Mouse (Mus musculus) cortical plate, adult 2 months (tissue): Measurements from ENCODE around the gene Ndufa11. TPM values are rescaled to one million over a fixed set of nuclear protein-coding genes. Genes with fewer than 3 reads are reported as not detected.
A peak's percentile ranks its signal among the peaks of the same experiment; 100 is the strongest.

Experiments used
- H3K27ac ChIP-seq: fragments of 200-500 bp; 2 replicates; pipeline ENCODE4 v1.5.1; 2012; ENCODE audit warnings: low read length, control low read depth, inconsistent platforms; ENCODE audit not compliant: insufficient read depth
- H3K4me1 ChIP-seq: fragments of 200-500 bp; 2 replicates; pipeline ENCODE4 v1.6.1; 2011; ENCODE audit warnings: low read length; ENCODE audit not compliant: control insufficient read depth, insufficient read depth
- H3K4me3 ChIP-seq: fragments of 200-500 bp; 2 replicates; pipeline ENCODE4 v1.5.1; 2011; ENCODE audit warnings: mild to moderate bottlenecking, low read length, control low read depth; ENCODE audit not compliant: insufficient read depth
- CTCF ChIP-seq: fragments of 200-500 bp; IDR thresholded peaks from 2 replicates; pipeline ENCODE4 v1.5.1; 2011; ENCODE audit warnings: mild to moderate bottlenecking, control low read depth, low read length; ENCODE audit not compliant: insufficient read depth; ENCODE audit errors: extremely low read depth
- POLR2A ChIP-seq: fragments of 200-500 bp; IDR thresholded peaks from 2 replicates; pipeline ENCODE4 v1.6.1; 2011; ENCODE audit warnings: mild to moderate bottlenecking, low read length, control low read depth; ENCODE audit not compliant: insufficient read depth; ENCODE audit errors: extremely low read depth
- polyA plus RNA-seq: library from polyadenylated mRNA; depleted of rRNA; stranded (reverse); fragments of >200 nt; gene quantifications from 2 replicates; pipeline ENCODE4 v1.2.3, GENCODE M21; 2012

Ndufa11 gene
- polyA plus RNA-seq, 1 experiment: 357 TPM

DNA sequence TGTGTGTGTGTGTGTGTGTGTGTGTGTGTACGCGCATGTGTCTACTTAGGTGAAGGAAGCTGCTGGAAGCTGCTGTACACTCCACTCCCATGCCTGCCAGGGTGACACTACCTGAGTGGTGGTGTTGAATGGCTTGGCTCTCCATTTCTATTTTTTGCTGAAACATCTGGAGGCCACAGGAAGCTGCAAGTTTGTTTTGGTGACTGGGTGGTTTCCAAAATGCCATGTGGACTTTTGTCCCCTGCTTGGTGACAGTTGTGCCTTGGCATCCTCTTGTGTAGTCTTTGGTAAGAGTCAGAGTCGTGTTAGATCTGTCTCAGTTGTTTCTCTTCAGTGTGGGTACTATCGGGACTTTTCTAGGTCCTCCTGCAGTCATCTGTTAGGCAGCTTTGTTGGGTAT is 30.8 kb upstream of the Ndufa11 start:
- Histone ChIP-seq H3K27ac (no peak overlapping the region), H3K4me3 (no peak overlapping the region), H3K4me1 (peaks cover 2% of the 10 kb centered on the region; the same call in 1 of the 2 replicates)
- TF ChIP-seq POLR2A (no peak), CTCF (no peak)

DNA sequence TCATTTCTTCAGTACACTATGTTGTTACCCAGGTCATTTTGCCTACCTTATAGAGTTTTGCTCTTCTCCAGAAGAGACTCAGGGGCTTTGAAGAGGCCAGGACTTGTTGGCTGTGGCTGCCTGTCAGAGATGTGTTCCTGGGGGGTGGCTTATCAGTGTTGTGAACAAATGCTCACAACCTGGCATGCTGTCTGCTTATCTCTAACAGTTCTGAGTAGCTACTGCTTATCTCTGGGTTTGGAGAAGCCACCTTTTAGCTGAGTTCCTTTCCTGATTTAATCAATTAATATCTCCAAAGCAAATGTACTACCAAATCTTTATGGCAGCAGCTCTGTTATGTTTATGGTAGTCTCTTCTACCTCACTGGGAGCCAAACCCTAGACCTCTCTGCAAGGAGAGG is 29.5 kb upstream of the Ndufa11 start:
- Histone ChIP-seq H3K27ac (no peak overlapping the region), H3K4me3 (no peak overlapping the region), H3K4me1 (peaks cover 8% of the 10 kb centered on the region)
- no peak for TF ChIP-seq POLR2A
- no peak for TF ChIP-seq CTCF

DNA sequence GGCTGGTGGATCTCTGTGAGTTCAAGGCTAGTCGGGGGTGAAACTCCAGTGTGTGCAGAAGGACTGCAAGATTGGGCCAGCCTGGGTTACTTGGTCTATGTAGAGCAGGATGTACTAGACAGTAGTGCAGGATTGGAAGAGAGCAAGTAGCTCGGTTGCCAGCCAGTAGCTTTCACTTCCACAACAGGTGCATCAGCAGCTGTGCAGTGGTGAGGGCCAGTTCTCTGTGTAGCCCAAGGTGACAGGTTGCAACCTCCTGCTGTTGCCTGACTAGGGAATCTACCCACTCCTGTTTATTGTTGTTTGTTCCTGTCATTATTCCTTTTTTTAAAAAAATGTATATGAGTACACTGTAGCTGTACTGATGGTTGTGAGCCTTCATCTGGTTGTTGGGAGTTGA is 28.9 kb upstream of the Ndufa11 start:
- Histone ChIP-seq H3K4me3 (no peak overlapping the region), H3K27ac (no peak overlapping the region), H3K4me1 (peaks cover 10% of the 10 kb centered on the region)
- TF ChIP-seq CTCF (no peak), POLR2A (no peak)

DNA sequence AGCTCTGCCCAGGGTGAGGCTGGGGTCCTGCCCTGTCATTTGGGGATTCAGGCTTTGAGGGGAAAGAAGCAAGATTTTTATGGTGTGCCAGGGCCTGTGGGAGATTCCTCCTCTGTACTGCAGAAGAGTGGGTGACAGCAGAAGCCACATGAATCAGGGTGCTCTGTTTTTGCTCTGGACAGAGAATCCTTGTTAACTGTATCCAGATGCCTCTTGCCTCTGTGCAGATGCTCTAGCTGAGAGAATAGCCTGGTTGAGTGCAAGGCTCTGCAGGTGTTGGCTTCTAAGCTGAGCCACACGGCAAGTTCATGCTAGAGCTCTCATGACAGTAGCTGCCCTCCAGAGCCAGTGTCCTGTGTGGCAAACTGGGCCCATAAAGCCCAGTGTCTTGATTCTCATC is 24.2 kb upstream of the Ndufa11 start:
- peak overlapping the region; percentile 51 for H3K27ac ChIP-seq
- peaks cover 11% of the 10 kb centered on the region for H3K4me1 ChIP-seq
- no peak overlapping the region for H3K4me3 ChIP-seq
- no peak for TF ChIP-seq POLR2A
- TF ChIP-seq CTCF: no peak

DNA sequence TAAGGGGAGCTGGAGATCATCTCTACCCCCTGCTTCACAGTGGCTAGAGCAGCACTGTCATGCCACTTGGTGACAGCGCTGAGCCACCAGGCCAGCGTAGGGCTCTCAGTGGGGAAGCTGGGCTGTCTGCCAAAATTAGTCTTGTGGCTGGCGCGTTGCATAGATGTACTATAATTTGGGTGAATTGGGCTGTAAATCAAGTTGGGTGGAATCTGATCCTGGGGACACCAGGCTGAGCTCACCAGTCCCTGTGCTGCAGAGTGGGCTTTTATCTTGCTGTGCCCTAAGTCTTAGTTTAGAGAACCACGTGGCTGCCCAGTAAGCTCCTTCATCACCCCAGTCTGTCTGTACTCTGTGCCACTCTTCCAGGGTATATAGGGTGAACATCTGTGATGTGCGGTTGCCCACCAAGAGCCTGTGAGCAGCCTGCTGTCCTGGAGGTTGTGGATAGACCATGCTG is 23.7 kb upstream of the Ndufa11 start:
- peak overlapping the region; percentile 51 for H3K27ac ChIP-seq

DNA sequence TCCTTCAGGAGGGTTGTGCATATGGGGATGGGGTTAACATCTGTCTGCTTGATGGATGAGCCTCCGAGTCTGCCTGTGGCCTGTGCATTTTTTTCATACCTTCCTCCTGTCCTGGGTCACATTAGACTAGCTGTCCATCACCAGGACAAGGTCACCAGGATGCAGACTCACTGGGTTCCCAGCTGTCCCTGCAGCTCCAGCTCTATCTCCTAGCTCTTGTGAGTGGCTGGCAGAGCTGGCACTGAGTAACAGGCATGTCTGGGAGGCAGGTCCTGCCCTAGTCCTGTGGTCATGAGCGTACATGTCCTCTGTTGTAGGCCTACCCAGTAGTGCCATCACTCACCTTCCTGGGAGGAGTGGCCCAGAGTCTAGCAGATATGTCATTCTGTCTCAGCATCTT is 17.1 kb upstream of the Ndufa11 start:
- Histone ChIP-seq H3K4me1 (no peaks in the 10 kb centered on the region; the same call in 1 of the 2 replicates), H3K4me3 (no peak overlapping the region), H3K27ac (no peak overlapping the region)
- TF ChIP-seq CTCF: no peak
- TF ChIP-seq POLR2A: no peak

More for the DNA sequence above, 23.7 kb upstream of the Ndufa11 start:
- no peak overlapping the region for H3K4me3 ChIP-seq
- TF ChIP-seq POLR2A (no peak), CTCF (no peak)
- H3K4me1 ChIP-seq: peaks cover 11% of the 10 kb centered on the region

DNA sequence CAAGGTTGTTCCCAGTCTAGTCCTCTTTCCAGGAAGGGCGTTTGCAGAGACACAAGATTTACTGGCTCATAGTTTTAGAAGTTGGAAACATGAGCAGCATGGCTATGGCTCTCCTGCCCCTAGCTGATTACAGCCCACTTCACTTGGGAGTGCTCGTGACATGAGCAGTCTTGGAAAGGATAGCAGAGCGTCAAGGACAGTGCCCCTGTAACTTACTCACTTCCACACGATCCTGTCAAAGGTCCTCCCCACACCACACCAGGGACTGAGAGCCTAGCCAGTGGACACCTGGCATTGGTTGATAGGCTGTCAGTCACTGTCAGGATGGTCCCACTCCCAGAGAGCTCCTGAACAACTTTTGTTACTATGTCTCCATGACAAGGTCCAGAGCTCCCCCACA is 14.5 kb upstream of the Ndufa11 start:
- Histone ChIP-seq H3K27ac (no peak overlapping the region), H3K4me3 (no peak overlapping the region), H3K4me1 (no peaks in the 10 kb centered on the region; the same call in 1 of the 2 replicates)
- TF ChIP-seq CTCF (no peak), POLR2A (no peak)

DNA sequence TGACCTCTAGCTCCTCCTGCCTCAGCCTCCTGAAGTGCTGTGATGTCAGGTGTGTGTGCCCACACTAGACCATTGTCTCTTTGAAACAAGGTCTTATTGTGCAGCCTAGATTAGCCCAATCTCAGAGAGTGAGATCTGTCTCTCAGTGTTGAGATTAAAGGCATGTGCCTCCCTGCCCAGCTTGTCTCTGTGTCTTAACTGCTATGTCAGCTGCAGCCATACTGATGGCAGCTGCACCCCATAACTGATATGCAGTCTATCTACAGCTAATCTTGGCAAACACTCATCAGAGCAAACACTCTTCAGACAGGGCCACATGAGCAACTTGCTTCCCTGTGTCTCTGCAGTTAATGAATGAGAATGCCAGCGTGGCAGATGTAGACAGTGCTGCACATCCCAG is 11.1 kb upstream of the Ndufa11 start:
- TF ChIP-seq POLR2A: no peak
- no peak for TF ChIP-seq CTCF
- no peaks in the 10 kb centered on the region; the same call in 1 of the 2 replicates for H3K4me1 ChIP-seq
- H3K27ac ChIP-seq: no peak overlapping the region
- H3K4me3 ChIP-seq: no peak overlapping the region

DNA sequence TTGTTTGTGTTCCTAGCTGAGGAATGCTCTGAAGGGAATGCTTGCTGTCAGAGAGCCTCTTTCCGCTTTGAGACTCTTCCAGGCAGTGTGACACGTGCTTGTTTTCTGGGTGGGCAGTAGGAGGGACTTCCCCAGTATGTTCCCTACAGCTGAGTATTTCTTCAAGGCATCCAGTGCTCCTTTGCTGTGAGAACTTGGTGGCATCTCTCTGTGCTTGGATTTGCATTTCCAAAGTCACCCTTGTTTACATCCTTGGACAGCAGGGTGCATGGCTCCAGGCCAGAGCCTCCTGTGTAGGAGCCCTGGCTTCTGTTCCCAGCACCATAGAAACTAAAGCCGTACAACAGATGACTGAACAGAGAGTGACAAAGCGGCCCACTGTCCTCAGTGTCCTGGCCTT is 8.9 kb upstream of the Ndufa11 start:
- TF ChIP-seq CTCF: no peak
- TF ChIP-seq POLR2A: no peak
- Histone ChIP-seq H3K4me3 (no peak overlapping the region), H3K27ac (no peak overlapping the region), H3K4me1 (no peaks in the 10 kb centered on the region)

DNA sequence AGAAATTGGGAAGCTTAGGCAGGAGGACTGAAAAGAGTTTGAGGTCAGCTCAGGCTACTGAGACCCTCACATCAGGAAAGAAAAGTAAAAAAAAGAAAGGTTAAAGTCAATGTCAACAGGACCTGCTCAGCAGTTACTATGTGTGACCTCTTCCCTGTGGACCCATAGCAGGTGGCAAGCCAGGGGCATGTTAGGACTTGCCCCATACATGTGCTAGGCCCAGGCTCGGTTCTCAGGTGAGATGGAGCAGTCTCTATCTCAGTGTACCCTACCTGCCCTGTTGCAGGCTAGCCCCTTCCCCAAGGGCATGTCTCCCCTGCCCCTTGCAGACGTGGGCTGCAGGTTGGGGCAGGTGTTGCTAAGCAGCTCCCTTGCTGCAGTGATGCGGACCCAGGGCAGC is 7.9 kb upstream of the Ndufa11 start:
- TF ChIP-seq CTCF (no peak), POLR2A (no peak)
- H3K4me1 ChIP-seq: no peaks in the 10 kb centered on the region
- no peak overlapping the region for H3K4me3 ChIP-seq
- H3K27ac ChIP-seq: no peak overlapping the region
